Mouse (Mus musculus) adrenal gland, postnatal 10 days (tissue): ENCODE data around the gene Zc3h13. TPM values are rescaled to one million over a fixed set of nuclear protein-coding genes. Genes with fewer than 3 reads are reported as not detected.

ENCODE experiments used
- DNase-seq: peaks from one replicate; pipeline ENCODE4 v3.0.0; 2021; ENCODE audit warnings: mixed read lengths
- microRNA-seq: library from miRNA; unstranded; fragments of <30 nt; microRNA quantifications from one replicate; pipeline ENCODE4 v1.2.0, GENCODE M21; 2021
- total RNA-seq, 2 experiments: library from RNA; stranded (reverse); gene quantifications; 2 replicates each; pipeline ENCODE4 v1.2.3; 2021

Gene Zc3h13
- total RNA-seq, 2 experiments from 2014 or later: 24.8 to 29.4 TPM

GRCm38 (mm10) chr14:75323354-75323753 is 39.2 kb downstream of the Zc3h13 start:
- no peak for DNase-seq

DNA sequence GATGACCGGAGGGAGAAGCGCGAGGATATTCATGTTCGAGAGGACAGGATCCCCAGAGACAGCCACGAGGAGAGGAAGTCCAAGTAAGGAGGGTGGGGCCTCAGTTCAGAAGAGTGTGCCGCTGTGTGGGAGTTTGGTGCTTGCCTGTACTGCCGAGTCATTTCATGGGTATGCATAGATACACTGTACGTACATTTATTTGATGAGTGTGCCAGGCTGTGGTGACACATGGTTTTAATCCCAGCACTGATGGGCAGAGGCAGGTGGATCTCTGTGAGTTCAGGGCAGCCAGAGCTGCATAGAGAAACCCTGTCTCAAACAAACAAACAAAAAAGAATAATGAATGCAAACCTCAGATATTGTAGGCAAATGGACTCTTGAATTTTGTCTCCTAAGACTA is 43.9 kb downstream of the Zc3h13 start:
- no peak for DNase-seq

DNA sequence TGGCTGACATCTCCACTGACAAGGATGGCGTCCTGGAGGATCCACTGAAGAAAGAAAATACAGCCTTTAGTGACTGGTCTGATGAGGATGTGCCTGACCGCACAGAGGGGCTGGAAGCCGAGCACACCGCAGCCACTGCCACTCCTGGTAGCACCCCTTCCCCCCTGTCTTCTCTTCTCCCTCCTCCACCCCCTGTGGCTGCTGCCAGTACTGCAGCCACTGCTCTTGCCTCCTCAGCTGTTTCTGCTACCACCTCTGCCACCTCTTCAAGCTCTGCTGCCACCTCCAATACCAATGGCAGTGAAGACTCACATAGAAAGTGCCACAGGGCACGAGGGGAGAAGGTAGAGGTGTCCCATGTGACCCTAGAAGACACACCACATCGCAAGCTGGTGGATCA is 46.4 kb downstream of the Zc3h13 start:
- DNase-seq: peak; percentile 28

- DNase-seq: no peak
These were observed 50.1 kb downstream of the Zc3h13 start for GRCm38 (mm10) chr14:75334321-75334720.

GRCm38 (mm10) chr14:75337884-75338283 is 53.7 kb downstream of the Zc3h13 start:
- no peak for DNase-seq

GRCm38 (mm10) chr14:75346041-75346440 is 61.9 kb downstream of the Zc3h13 start:
- DNase-seq: no peak

DNA sequence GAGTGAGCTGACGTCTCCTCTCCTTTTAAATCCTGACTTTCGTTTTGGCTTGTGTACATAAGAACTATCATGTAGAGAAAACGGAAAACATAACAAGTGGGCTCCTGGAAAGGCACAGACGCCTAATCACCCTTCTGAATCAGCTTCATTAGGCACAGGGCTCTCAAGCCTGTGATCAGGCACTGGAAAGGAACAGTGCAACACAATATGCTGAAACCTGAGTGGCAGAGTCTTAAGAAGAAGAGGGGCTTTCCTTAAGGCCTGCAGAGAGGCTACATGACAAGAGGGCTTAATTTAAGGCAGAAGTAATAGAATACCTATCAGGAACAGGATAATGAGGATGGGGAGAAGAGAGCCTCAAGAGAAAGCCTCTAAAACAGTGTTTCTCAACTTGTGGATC is 67.5 kb downstream of the Zc3h13 start:
- no peak for DNase-seq

- no peak for DNase-seq
These were observed 79.1 kb downstream of the Zc3h13 start for GRCm38 (mm10) chr14:75363316-75363715.

DNA sequence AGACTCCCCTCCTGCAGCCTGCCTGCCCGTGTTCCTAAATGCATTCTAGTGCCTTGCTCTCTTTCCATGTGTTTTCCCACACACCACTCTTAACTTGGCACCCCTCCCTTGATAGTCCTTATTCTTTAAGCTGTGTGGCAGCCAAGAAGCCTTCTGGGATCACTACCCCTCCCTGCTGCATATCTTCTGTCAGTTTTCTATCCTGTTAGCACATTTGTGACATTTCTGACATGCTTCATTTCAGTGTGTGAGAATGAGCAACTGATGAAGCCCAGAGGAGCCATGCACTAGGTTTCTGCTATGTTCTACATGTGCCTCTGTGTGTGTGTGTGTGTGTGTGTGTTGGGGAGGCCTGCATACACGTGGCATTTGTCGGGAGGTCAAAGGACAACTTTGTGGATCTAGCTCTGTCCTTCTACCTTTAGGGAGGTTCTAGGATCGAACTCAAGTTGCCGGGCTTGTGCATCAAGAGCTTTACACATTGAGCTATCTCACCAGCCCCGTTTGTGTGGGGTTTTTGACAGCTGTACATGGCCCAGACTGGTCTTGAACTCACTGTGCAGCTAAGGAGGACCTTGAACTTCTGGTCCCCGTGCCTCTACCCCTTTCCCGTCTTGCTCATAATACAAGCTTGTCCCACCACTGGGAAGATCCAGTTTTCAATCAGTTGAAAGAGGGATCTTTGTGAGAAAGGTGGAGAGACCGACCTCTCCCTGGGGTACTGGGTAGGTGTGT is 81.3 kb downstream of the Zc3h13 start:
- no peak for DNase-seq

DNA sequence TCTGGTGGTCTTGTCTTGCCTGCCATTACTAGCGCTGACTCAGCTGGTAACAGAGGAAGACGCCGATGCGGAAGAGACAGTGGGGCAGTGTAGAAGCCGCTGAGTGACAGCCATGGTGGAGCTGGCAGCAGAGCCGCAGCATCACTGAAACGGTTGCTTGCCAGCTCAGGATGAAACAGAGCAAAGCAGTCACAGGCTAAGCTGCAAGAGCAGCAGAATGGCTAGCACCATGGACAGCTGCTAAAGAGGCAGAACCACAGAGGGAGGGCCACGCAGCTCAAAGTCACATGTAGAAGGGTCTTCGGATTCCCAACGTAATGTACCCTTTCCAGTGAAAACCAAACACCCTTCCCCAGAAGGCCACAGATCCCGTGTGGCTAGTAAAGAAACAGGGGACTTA is 82.6 kb downstream of the Zc3h13 start:
- DNase-seq: peak; percentile 49

- no peak for DNase-seq
These were observed 83.3 kb downstream of the Zc3h13 start for GRCm38 (mm10) chr14:75367503-75367902.

DNA sequence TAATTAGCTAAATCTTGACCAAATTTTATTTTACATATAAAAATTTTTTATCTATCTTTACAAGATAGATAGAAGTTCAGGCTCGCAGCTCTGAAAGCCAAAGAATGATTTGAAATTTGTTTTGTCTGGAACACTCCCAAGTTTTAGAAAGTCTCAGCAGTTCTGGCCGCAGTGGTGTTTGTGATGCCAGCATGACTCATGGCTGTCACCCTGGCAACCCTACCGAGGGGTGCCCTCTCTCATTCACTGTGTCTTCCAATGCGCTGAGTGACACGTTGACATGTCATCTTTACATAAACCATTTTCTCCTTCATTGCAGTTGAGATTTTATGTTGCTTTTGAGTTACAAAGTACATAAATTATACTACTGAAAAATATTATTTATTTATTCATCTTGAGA is 85.7 kb downstream of the Zc3h13 start:
- DNase-seq: peak; percentile 77

DNA sequence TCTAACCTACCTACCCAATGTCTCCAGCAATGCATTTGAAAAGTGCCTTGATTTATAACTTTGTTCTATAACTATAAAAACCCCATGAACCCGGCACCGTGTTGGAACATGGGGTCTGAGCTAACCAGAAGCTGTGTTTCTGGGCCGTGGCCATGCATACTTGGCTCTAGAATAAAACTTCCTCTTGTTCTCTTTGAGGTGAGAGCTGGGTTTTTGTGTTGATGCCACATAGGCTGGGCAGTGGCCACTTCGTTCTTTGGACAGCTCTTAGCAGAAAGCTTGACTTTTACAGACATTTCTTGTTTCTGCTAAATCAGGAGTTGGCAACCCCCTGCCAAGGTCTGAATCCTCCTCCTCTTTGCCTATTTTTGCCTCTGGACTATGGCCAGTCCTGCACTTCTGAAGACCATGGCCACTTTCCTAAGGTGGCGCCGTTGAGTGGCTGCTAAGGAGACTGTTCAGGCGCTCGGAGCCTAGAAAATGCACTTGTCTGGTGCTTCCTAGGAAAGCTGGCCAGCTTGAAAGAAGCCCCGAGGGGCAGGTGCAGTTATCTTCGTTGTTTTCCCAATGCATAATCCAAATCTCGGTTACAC is 90.9 kb downstream of the Zc3h13 start:
- peak; percentile 27 for DNase-seq

GRCm38 (mm10) chr14:75376256-75376655 is 92.1 kb downstream of the Zc3h13 start:
- no peak for DNase-seq

- DNase-seq: no peak
These were observed 93.4 kb downstream of the Zc3h13 start for GRCm38 (mm10) chr14:75377612-75378011.

Small RNA genes within 50 kb of the gene (microRNA-seq; reads per million reads assigned to microRNA genes)
- not detected for gene Gm44482

Other genes starting within 250 kb of the Zc3h13 start
- not detected for gene Lrrc63, start 153.5 kb upstream of the Zc3h13 start, total RNA-seq
- 10 to 100 TPM; 24.7 to 28.1 TPM for gene Lcp1, start 153.3 kb upstream of the Zc3h13 start, total RNA-seq
- gene Cpb2, start 42.1 kb upstream of the Zc3h13 start, total RNA-seq: 10 to 100 TPM; 21.6 to 49.2 TPM
- gene Siah3, start 171.6 kb downstream of the Zc3h13 start, total RNA-seq: under 1 TPM; 0.27 to 0.63 TPM